Mouse (Mus musculus) E14TG2a.4 (cell line): ENCODE results near the gene Lrrc9.

Source experiments
- CTCF ChIP-seq: conservative IDR thresholded peaks from 2 replicates; pipeline ENCODE4 v1.5.1; 2014; ENCODE audit warnings: low read length
- POU5F1 ChIP-seq: IDR thresholded peaks from 2 replicates; pipeline ENCODE4 v1.6.1; 2014; ENCODE audit warnings: low read length, borderline replicate concordance

GRCm38 (mm10) chr12:72438961-72439480 is 2.6 kb upstream of the Lrrc9 start:
- TF ChIP-seq CTCF (no peak), POU5F1 (no peak)
